Mouse (Mus musculus) spleen, postnatal 36 days (tissue): ENCODE measurements around the gene Mybph.

ENCODE experiments used
- DNase-seq, 2 experiments: peaks; one replicate each; pipeline ENCODE4 v3.0.0; 2022; ENCODE audit warnings: low spot score in 2 of 2, mixed read lengths in 1 of 2

Mybph gene

DNA sequence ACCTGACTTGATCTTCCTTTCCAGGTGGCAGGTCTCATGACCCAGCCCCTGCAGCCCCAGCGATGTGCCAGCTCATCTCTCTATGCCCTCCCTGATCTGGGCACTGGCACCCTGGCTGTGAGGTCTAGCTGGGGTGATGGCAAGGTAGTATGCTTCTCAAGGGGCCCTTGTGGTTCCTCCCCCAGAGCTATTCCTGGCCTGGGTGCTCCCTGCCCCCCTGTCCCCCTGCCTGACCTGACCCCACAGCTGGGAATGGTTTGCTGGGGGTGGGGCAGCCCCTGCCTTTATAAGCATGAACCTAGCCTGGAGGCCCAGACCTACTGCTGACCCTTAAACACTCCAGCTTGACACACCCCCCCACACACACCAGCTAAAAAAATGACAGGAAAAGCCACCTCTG lies at the start of gene Mybph:
TSS of gene Mybph (plus strand) at position 323 of the 400 bp plus-strand sequence.
- no peak for DNase-seq

DNA sequence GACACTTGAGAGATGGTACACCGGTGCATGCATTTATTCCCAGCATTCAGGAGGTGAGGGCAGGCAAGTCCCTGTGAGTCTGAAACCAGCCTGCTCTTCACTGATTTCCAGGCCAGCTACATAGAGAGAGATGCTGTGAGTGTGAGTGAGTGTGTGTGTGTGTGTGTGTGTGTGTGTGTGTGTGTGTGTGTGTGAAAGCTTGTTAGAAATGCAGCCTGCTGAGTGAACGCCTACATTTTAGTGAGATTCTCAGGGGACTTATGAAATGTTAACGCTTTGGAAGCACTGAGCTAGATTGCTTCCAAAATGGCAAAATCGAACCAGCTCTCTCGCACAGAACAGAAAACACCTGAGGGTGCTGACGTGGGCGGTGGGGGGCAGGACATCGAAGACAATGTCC lies 47.2 kb upstream of the Mybph start:
- no peak for DNase-seq

DNA sequence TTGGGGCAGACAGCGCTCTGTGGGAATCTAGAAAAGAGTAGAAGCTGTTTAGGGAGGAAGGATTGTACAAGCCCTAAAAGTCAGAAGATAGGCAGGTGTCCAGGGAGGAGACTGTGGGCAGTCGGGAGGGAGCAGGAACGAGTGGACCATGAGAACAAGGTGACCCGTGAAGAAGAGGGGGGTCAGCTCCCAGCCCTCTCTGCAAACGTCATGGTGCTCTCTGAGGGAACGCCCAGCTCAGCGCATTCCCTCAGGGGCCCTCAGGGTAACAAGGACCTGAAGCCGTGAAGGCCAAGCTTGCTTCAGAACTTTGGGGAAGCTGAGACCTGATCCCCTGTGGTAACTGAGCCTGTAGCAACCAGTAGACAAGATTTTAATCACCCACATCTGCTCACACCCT lies 43.2 kb upstream of the Mybph start:
- no peak for DNase-seq

- DNase-seq = no peak
Measured at GRCm38 (mm10) chr1:134150745-134151144, 42.5 kb upstream of the Mybph start.

GRCm38 (mm10) chr1:134151655-134152412 lies 41.4 kb upstream of the Mybph start:
- peak; percentile 40 to 54 for DNase-seq

GRCm38 (mm10) chr1:134152626-134153590 lies 40.3 kb upstream of the Mybph start:
- DNase-seq = no peak

- no peak for DNase-seq
Measured at GRCm38 (mm10) chr1:134154121-134154520, 39.1 kb upstream of the Mybph start.

- no peak for DNase-seq
Measured at GRCm38 (mm10) chr1:134154655-134155054, 38.6 kb upstream of the Mybph start.

GRCm38 (mm10) chr1:134160404-134160803 lies 32.8 kb upstream of the Mybph start:
- no peak for DNase-seq

GRCm38 (mm10) chr1:134161399-134161798 lies 31.8 kb upstream of the Mybph start:
- DNase-seq = no peak

DNA sequence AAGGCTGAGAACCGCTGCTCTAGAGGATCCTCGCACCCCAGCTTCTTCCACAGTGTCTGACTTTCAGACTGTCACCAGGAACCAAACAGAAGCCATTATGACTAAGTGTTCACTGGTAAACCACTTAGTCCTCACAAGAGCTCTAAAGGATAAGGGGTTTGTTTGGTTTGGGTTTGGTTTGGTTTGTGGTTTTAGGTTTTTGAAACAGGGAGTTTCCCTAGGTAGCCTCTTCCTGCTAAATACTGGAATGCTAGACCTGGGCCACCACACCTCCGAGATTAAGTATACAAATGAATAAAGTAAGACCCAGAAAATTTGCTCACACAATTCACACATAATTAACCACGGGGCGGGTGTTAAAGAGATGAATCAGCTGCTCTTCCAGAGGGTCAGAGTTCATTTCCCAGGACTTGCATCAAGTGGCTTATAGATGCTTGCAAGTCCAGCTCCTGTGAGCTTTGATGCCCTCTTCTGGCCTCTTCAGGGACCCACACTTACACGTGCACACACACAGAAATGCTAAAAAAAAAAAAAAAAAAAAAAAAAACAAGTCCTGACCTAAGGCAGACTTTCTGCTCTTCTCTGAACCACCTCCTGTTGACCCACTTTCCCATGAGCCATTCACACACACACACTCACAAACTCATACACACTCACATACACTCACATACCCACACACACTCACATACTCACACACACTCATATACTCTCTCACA lies 30.6 kb upstream of the Mybph start:
- DNase-seq = no peak

DNA sequence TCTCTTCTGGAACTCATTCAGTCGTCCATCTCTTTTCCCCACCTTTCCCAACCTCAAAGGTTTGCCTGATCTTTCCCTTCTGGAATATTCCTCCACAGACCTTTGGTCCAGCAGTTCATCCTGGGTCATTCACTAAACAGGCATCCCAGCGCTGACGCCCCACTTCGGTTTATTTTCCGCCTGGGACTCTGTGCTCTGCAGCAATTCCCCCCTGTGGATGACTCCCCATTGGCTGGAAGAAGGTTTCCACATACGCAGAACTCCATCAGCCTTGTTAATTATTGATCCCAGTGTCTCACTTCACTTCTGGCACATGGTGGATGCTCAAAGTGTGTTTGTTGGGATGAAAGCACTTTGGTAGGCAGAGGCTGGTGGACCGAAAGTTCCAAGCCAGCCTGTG lies 29.8 kb upstream of the Mybph start:
- DNase-seq = no peak

GRCm38 (mm10) chr1:134164454-134164853 lies 28.8 kb upstream of the Mybph start:
- DNase-seq = no peak

- no peak for DNase-seq
Measured at GRCm38 (mm10) chr1:134166547-134166946, 26.7 kb upstream of the Mybph start.

- no peak for DNase-seq
Measured at GRCm38 (mm10) chr1:134167416-134168305, 25.6 kb upstream of the Mybph start.

GRCm38 (mm10) chr1:134168567-134168966 lies 24.7 kb upstream of the Mybph start:
- DNase-seq = no peak

- no peak for DNase-seq
Measured at GRCm38 (mm10) chr1:134168985-134169697, 24.1 kb upstream of the Mybph start.

DNA sequence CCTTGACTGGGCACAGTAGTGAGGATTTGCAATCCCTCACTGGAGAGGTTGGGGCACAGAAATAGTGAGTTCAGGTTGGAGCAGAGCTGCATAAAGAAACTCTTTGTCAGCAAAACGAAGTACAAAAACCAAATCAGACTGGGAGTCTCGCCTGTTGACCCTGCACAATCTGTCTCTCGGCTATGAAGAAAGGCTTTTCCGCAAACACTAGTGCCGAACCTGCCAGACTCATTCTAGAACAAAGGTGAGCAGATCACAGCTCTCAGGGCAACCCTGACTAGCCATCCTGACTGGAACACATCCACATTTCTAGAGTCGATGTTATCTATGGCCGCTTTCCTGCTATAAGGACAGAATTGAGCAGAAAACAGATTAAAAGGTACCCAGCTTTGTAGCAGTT lies 20.2 kb upstream of the Mybph start:
- DNase-seq = no peak

DNA sequence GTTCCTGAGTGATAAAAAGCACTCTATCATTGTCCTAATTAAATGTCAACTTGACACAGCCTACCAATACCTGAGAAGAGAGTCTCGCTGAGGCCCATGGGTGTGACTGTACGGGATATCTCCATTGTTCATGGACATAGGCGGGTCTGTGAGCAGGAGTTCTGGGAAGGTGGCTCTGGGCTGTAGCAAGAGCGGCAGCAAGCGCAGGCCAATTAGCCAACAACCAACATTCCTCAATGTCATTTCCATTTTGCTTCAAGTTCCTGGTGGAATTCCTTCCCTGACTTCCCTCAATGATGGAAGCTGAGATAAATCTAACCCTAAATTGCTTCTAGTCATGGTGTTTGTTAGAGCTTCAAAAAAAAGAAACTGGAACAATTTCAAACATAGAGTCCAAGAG lies 15.3 kb upstream of the Mybph start:
- DNase-seq = no peak

- peak in 1 of 2 experiments; percentile 19 for DNase-seq
Measured at GRCm38 (mm10) chr1:134182025-134182424, 11.2 kb upstream of the Mybph start, which contains the start of gene Chil1. Gene Chil1, plus strand, starts transcription at chr1:134182176.
